In genomic region chr13:37361249-37361648, GRCm38 (mm10) we compare ENCODE assay signal across 20 mouse cellular contexts. TPM values are rescaled to one million over a fixed set of nuclear protein-coding genes. Genes with fewer than 3 reads are reported as not detected.
DNase-seq lines count a peak whose midpoint lies in the region; ATAC-seq and TF ChIP-seq lines count a peak whose summit lies in the region.
"Had no signal": no experiment of that assay in that cellular context is flagged by ENCODE, and none has a peak within 500 bp of the region (broad histone marks: within the 10 kb centered on the region; RNA-seq: fewer than 3 reads in every experiment).

No protein-coding gene starts in this region.

- no peak overlapping the region for H3K4me2 ChIP-seq in embryonic facial prominence, embryonic 14.5 days (ENCODE audit: low read depth, low read length)
- no peak overlapping the region for H3K4me2 ChIP-seq in heart, embryonic 15.5 days
- H3K4me2 ChIP-seq in limb, embryonic 14.5 days (replicated peaks; ENCODE audit: low read depth, low read length, severe bottlenecking): no peak overlapping the region
- H3K4me2 ChIP-seq: embryonic facial prominence, embryonic 12.5 days; heart, embryonic 12.5 days; liver, embryonic 11.5 days; midbrain, embryonic 11.5 days; stomach, embryonic 15.5 days had no signal

- no peak overlapping the region for H3K4me3 ChIP-seq in embryonic facial prominence, embryonic 14.5 days (ENCODE audit: low read depth, low read length)
- H3K4me3 ChIP-seq in embryonic facial prominence, embryonic 10.5 days: no peak overlapping the region
- H3K4me3 ChIP-seq in heart, embryonic 15.5 days: no peak overlapping the region
- no peak overlapping the region for H3K4me3 ChIP-seq in limb, embryonic 14.5 days (replicated peaks; ENCODE audit: low read length)
- H3K4me3 ChIP-seq: embryonic facial prominence, embryonic 12.5 days; heart, embryonic 12.5 days; hindbrain, embryonic 10.5 days; stomach, embryonic 15.5 days had no signal

- peak; percentile 80 for DNase-seq in embryonic facial prominence, embryonic 14.5 days (ENCODE audit: low spot score)
- no peak for DNase-seq in embryonic facial prominence, embryonic 10.5 days (ENCODE audit: low spot score)
- DNase-seq in heart, adult 18-20 months: no peak
- DNase-seq in 3T3-L1 (ENCODE audit: low read depth, low spot score): peak; percentile 78
- DNase-seq in limb, embryonic 14.5 days (ENCODE audit: low spot score): peak; percentile 82
- DNase-seq in gastrocnemius, postnatal 4 days (ENCODE audit: low spot score in 2 of 2): no peak
- no peak for DNase-seq in embryo, embryonic 10 days (ENCODE audit: low spot score)
- DNase-seq: cerebellum, adult 9-10 months; right cerebral cortex, postnatal 25 days; thymus, adult 18-20 months had no signal

- no peak for ATAC-seq in embryonic facial prominence, embryonic 14.5 days (ENCODE audit: low read depth)
- no peak; the same call in 1 of the 2 replicates for ATAC-seq in heart, embryonic 15.5 days (replicated peaks; ENCODE audit: insufficient number of reproducible peaks, insufficient read depth, low FRiP score, low read depth)
- peak; percentile 57 for ATAC-seq in limb, embryonic 14.5 days (ENCODE audit: low FRiP score, low read depth)
- ATAC-seq: hindbrain, postnatal 0 days; intestine, postnatal 0 days had no signal

- H3K4me1 ChIP-seq in embryonic facial prominence, embryonic 14.5 days (ENCODE audit: control insufficient read depth, insufficient read depth, low read length): peaks cover 8% of the 10 kb centered on the region; the same call in 1 of the 2 replicates
- H3K4me1 ChIP-seq in embryonic facial prominence, embryonic 10.5 days: no peaks in the 10 kb centered on the region
- peaks cover 7% of the 10 kb centered on the region for H3K4me1 ChIP-seq in heart, embryonic 15.5 days (replicated peaks)
- no peaks in the 10 kb centered on the region for H3K4me1 ChIP-seq in limb, embryonic 14.5 days (ENCODE audit: control insufficient read depth, insufficient read depth, low read length)
- H3K4me1 ChIP-seq: embryonic facial prominence, embryonic 12.5 days; hindbrain, embryonic 10.5 days; stomach, embryonic 15.5 days had no signal

- H3K9ac ChIP-seq in embryonic facial prominence, embryonic 14.5 days (ENCODE audit: low read depth, low read length): no peak overlapping the region
- H3K9ac ChIP-seq in heart, embryonic 15.5 days: no peak overlapping the region
- H3K9ac ChIP-seq in limb, embryonic 14.5 days (ENCODE audit: low read depth, low read length, severe bottlenecking): no peak overlapping the region
- H3K9ac ChIP-seq: embryonic facial prominence, embryonic 12.5 days; heart, embryonic 12.5 days; stomach, embryonic 15.5 days had no signal

- H3K27ac ChIP-seq in embryonic facial prominence, embryonic 14.5 days (replicated peaks; ENCODE audit: low read depth, low read length): no peak overlapping the region
- H3K27ac ChIP-seq in embryonic facial prominence, embryonic 10.5 days (replicated peaks): no peak overlapping the region
- H3K27ac ChIP-seq in heart, embryonic 15.5 days: peak overlapping the region; percentile 61
- no peak overlapping the region for H3K27ac ChIP-seq in limb, embryonic 14.5 days (replicated peaks; ENCODE audit: low read depth, low read length)
- H3K27ac ChIP-seq: embryonic facial prominence, embryonic 12.5 days; hindbrain, embryonic 10.5 days; hindbrain, postnatal 0 days; stomach, embryonic 15.5 days had no signal

- WGBS in embryonic facial prominence, embryonic 14.5 days: 33% methylated on average over 1 of the region's 1 CpGs
- 51% methylated on average over 1 of the region's 1 CpGs for WGBS in embryonic facial prominence, embryonic 10.5 days
- WGBS in heart, embryonic 15.5 days: 9% methylated on average over 1 of the region's 1 CpGs
- WGBS in limb, embryonic 14.5 days: 33% methylated on average over 1 of the region's 1 CpGs

- no peaks in the 10 kb centered on the region for H3K36me3 ChIP-seq in embryonic facial prominence, embryonic 14.5 days (ENCODE audit: control insufficient read depth, insufficient read depth, low read length)
- H3K36me3 ChIP-seq in embryonic facial prominence, embryonic 10.5 days (replicated peaks): no peaks in the 10 kb centered on the region
- no peaks in the 10 kb centered on the region for H3K36me3 ChIP-seq in heart, embryonic 15.5 days
- no peaks in the 10 kb centered on the region for H3K36me3 ChIP-seq in limb, embryonic 14.5 days (ENCODE audit: control insufficient read depth, insufficient read depth, low read length)
- H3K36me3 ChIP-seq: embryonic facial prominence, embryonic 12.5 days; G1E; heart, embryonic 12.5 days; hindbrain, embryonic 10.5 days; stomach, embryonic 15.5 days had no signal

- TF ChIP-seq POLR2A in limb, embryonic 14.5 days (IDR thresholded peaks at IDR 0.05; ENCODE audit: borderline replicate concordance, extremely low read depth, insufficient read depth, insufficient read length): no peak

- H3K27me3 ChIP-seq in embryonic facial prominence, embryonic 14.5 days (replicated peaks; ENCODE audit: control insufficient read depth, insufficient read depth, low read length): no peaks in the 10 kb centered on the region
- H3K27me3 ChIP-seq in embryonic facial prominence, embryonic 10.5 days (replicated peaks; ENCODE audit: low read depth, poor library complexity, severe bottlenecking): no peaks in the 10 kb centered on the region
- H3K27me3 ChIP-seq in heart, embryonic 15.5 days: no peaks in the 10 kb centered on the region
- H3K27me3 ChIP-seq in limb, embryonic 14.5 days (ENCODE audit: control insufficient read depth, insufficient read depth, low read length): no peaks in the 10 kb centered on the region
- H3K27me3 ChIP-seq: embryonic facial prominence, embryonic 12.5 days; heart, embryonic 12.5 days; stomach, embryonic 15.5 days had no signal

- H3K9me3 ChIP-seq in embryonic facial prominence, embryonic 14.5 days (ENCODE audit: control insufficient read depth, low read length): no peaks in the 10 kb centered on the region
- H3K9me3 ChIP-seq in embryonic facial prominence, embryonic 10.5 days: no peaks in the 10 kb centered on the region
- H3K9me3 ChIP-seq in heart, embryonic 15.5 days (replicated peaks): no peaks in the 10 kb centered on the region
- no peaks in the 10 kb centered on the region for H3K9me3 ChIP-seq in limb, embryonic 14.5 days (ENCODE audit: control insufficient read depth, low read length)
- H3K9me3 ChIP-seq: embryonic facial prominence, embryonic 12.5 days; G1E; heart, embryonic 12.5 days; hindbrain, embryonic 10.5 days; stomach, embryonic 15.5 days had no signal

RNA-seq across cellular contexts. Expression of gene Ly86, which starts 16.2 kb away (rescaled TPM):
- 16.8 and 18.8 TPM in 2 replicates for polyA plus RNA-seq in embryonic facial prominence, embryonic 14.5 days (2014; fragmentation: Nextera tagmentation; extraction: Ambion mirVana)
- 3.1 and 4.8 TPM in 2 replicates for polyA plus RNA-seq in embryonic facial prominence, embryonic 10.5 days (2016; fragmentation: Nextera tagmentation; extraction: Ambion mirVana)
- 7.1 and 7.6 TPM in 2 replicates for polyA plus RNA-seq in heart, embryonic 15.5 days (2015; fragmentation: Nextera tagmentation; extraction: Ambion mirVana)
- total RNA-seq in heart, adult 18-20 months (2021): 1 to 10 TPM; 3.1 to 5.3 TPM
- polyA plus RNA-seq in limb, embryonic 14.5 days (2012; rRNA removed): 15.0 and 15.8 TPM in 2 replicates
- polyA plus RNA-seq in limb, embryonic 14.5 days (2014; fragmentation: Nextera tagmentation; extraction: Ambion mirVana): 20.8 and 24.4 TPM in 2 replicates
- 1 to 10 TPM; 2.7 to 2.8 TPM for total RNA-seq in gastrocnemius, postnatal 4 days (2021)
- polyA plus RNA-seq: G1E had no signal

Comparison
In these comparisons a context has a peak if more than half of its experiments do, and no peak if none do; other contexts are left out.
1. DNase-seq: peak in embryonic facial prominence, embryonic 14.5 days (single experiment), 3T3-L1 (single experiment) and limb, embryonic 14.5 days (single experiment); none in embryonic facial prominence, embryonic 10.5 days (single experiment), heart, adult 18-20 months (0 of 2), gastrocnemius, postnatal 4 days (0 of 2) and embryo, embryonic 10 days (single experiment).